In the genomic region with DNA sequence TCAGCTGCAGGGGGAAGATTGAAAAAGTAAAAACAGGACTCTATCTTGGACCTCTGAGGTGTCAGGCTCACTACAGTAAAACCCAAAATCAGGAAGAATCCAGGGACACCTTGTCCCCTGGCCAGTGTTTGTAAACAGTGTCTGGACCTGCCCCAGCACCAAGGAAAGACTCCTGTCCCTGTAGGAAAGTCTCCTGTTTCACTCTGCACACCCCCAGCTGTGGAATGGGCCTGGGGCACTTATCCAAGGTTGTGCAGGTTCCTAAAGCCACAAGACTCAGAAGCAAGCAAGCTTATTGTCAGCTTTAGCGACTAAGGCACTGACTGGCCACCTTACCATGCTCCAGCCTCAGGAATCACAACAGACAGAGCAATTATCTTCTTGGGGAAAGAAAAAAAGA, we compare ENCODE assay signal across 16 mouse cellular contexts.
"Had no signal": no experiment of that assay in that cellular context is flagged by ENCODE, and none has a peak within 500 bp of the region (broad histone marks: within the 10 kb centered on the region; RNA-seq: fewer than 3 reads in every experiment).

No protein-coding gene starts in this region.

- H3K9ac ChIP-seq: liver, embryonic 15.5 days; neural tube, embryonic 13.5 days had no signal

- H3K4me3 ChIP-seq: left cerebral cortex, adult 2 months; limb, embryonic 10.5 days; liver, embryonic 15.5 days; midbrain, embryonic 10.5 days; neural tube, embryonic 13.5 days had no signal

- ATAC-seq: intestine, postnatal 0 days; lung, postnatal 0 days; midbrain, embryonic 16.5 days had no signal

- H3K27ac ChIP-seq: left cerebral cortex, adult 2 months; limb, embryonic 10.5 days; liver, embryonic 15.5 days; midbrain, embryonic 10.5 days; neural tube, embryonic 13.5 days had no signal

- H3K4me2 ChIP-seq: liver, embryonic 11.5 days; liver, embryonic 15.5 days; neural tube, embryonic 13.5 days had no signal

- H3K36me3 ChIP-seq: limb, embryonic 10.5 days; liver, embryonic 15.5 days; midbrain, embryonic 10.5 days; neural tube, embryonic 13.5 days had no signal

- H3K4me1 ChIP-seq: liver, embryonic 15.5 days; midbrain, embryonic 10.5 days; neural tube, embryonic 13.5 days had no signal

- H3K9me3 ChIP-seq: limb, embryonic 10.5 days; liver, embryonic 15.5 days; midbrain, embryonic 10.5 days; neural tube, embryonic 13.5 days had no signal

- DNase-seq: lung, adult 2 months; lung, postnatal 4 days; retina, postnatal 1 day; right cerebral cortex, postnatal 4 days; spleen, adult 18-20 months; thymus, adult 18-20 months; thymus, postnatal 14 days had no signal

- H3K27me3 ChIP-seq: liver, embryonic 15.5 days; neural tube, embryonic 13.5 days had no signal
